Mouse (Mus musculus): ENCODE data around the gene 6430628N08Rik. TPM values are rescaled to one million over a fixed set of nuclear protein-coding genes. Genes with fewer than 3 reads are reported as not detected.

Gene 6430628N08Rik
- polyA plus RNA-seq (2015; fragmentation: Nextera tagmentation; extraction: Ambion mirVana), result not detected in 2 replicates

- DNase-seq, result no peak
- no peaks in the 10 kb centered on the region for H3K36me3 ChIP-seq (replicated peaks; ENCODE audit: insufficient read depth, low read length)
- whole genome bisulfite sequencing (ENCODE audit: insufficient replicate concordance), result 2% methylated on average over 28 of the region's 31 CpGs
- peaks cover 41% of the 10 kb centered on the region for H3K27me3 ChIP-seq (ENCODE audit: insufficient read depth, low read length)
- TF ChIP-seq EP300 (IDR thresholded peaks at IDR 0.05; ENCODE audit: low read depth) (no peak), CTCF (IDR thresholded peaks at IDR 0.05; ENCODE audit: low read depth) (no peak)
- H3K4me3 ChIP-seq (ENCODE audit: low read depth, low read length), result no peak within 1 kb of the TSS
- no peak within 1 kb of the TSS for H3K9ac ChIP-seq (replicated peaks)
- H3K9me3 ChIP-seq (ENCODE audit: low read length), result no peaks in the 10 kb centered on the region
- ATAC-seq, result no peak
- H3K4me1 ChIP-seq (ENCODE audit: insufficient read depth), result no peaks in the 10 kb centered on the region
- no peak within 1 kb of the TSS for H3K27ac ChIP-seq (ENCODE audit: low read depth)
- peak within 1 kb of the TSS; percentile 19; the same call in 1 of the 2 replicates for H3K4me2 ChIP-seq (ENCODE audit: low read depth, low read length)
Observed at GRCm38 (mm10) chr4:115890553-115890952, at the start of gene 6430628N08Rik. TSS of gene 6430628N08Rik (plus strand) at chr4:115890665.

GRCm38 (mm10) chr4:115840842-115841241 lies 49.6 kb upstream of the 6430628N08Rik start:
- H3K9ac ChIP-seq (replicated peaks), result 0 out of 2 replicates have a peak overlapping the region, but pooled peaks have one; percentile 23
- H3K27ac ChIP-seq (ENCODE audit: low read depth), result no peak overlapping the region
- H3K4me3 ChIP-seq (ENCODE audit: low read depth, low read length), result 0 out of 2 replicates have a peak overlapping the region, but pooled peaks have one; percentile 5
- H3K9me3 ChIP-seq (ENCODE audit: low read length), result no peaks in the 10 kb centered on the region
- H3K4me2 ChIP-seq (ENCODE audit: low read depth, low read length), result peak overlapping the region; percentile 86
- WGBS (ENCODE audit: insufficient replicate concordance), result 89% methylated on average over 4 of the region's 4 CpGs
- peaks cover 23% of the 10 kb centered on the region for H3K4me1 ChIP-seq (ENCODE audit: insufficient read depth)
- no peaks in the 10 kb centered on the region for H3K27me3 ChIP-seq (ENCODE audit: insufficient read depth, low read length)
- DNase-seq, result no peak
- TF ChIP-seq CTCF (IDR thresholded peaks at IDR 0.05; ENCODE audit: low read depth), result no peak
- TF ChIP-seq EP300 (IDR thresholded peaks at IDR 0.05; ENCODE audit: low read depth), result no peak
- H3K36me3 ChIP-seq (replicated peaks; ENCODE audit: insufficient read depth, low read length), result peaks cover 17% of the 10 kb centered on the region
- ATAC-seq, result no peak

GRCm38 (mm10) chr4:115846656-115847055 lies 43.8 kb upstream of the 6430628N08Rik start:
- Histone ChIP-seq H3K9ac (replicated peaks) (no peak overlapping the region), H3K27ac (ENCODE audit: low read depth) (peak overlapping the region; percentile 86), H3K4me2 (ENCODE audit: low read depth, low read length) (no peak overlapping the region), H3K36me3 (replicated peaks; ENCODE audit: insufficient read depth, low read length) (peaks cover 53% of the 10 kb centered on the region), H3K4me1 (ENCODE audit: insufficient read depth) (peaks cover 47% of the 10 kb centered on the region), H3K4me3 (ENCODE audit: low read depth, low read length) (no peak overlapping the region), H3K27me3 (ENCODE audit: insufficient read depth, low read length) (no peaks in the 10 kb centered on the region), H3K9me3 (ENCODE audit: low read length) (no peaks in the 10 kb centered on the region)
- DNase-seq (no peak), ATAC-seq (no peak)
- TF ChIP-seq CTCF (IDR thresholded peaks at IDR 0.05; ENCODE audit: low read depth) (no peak), EP300 (IDR thresholded peaks at IDR 0.05; ENCODE audit: low read depth) (no peak)
- WGBS (ENCODE audit: insufficient replicate concordance), result 71% methylated on average over 2 of the region's 2 CpGs

GRCm38 (mm10) chr4:115847377-115847776 lies 43.1 kb upstream of the 6430628N08Rik start:
- peaks cover 61% of the 10 kb centered on the region for H3K36me3 ChIP-seq (replicated peaks; ENCODE audit: insufficient read depth, low read length)
- H3K4me1 ChIP-seq (ENCODE audit: insufficient read depth), result peaks cover 47% of the 10 kb centered on the region
- no peak for DNase-seq
- no peaks in the 10 kb centered on the region for H3K9me3 ChIP-seq (ENCODE audit: low read length)
- peak; percentile 23; the same call in 1 of the 2 replicates for TF ChIP-seq CTCF (IDR thresholded peaks at IDR 0.05; ENCODE audit: low read depth)
- peak; percentile 40; the same call in 1 of the 2 replicates for TF ChIP-seq EP300 (IDR thresholded peaks at IDR 0.05; ENCODE audit: low read depth)
- no peak overlapping the region for H3K9ac ChIP-seq (replicated peaks)
- no peak overlapping the region for H3K4me3 ChIP-seq (ENCODE audit: low read depth, low read length)
- WGBS (ENCODE audit: insufficient replicate concordance), result 27% methylated on average over 5 of the region's 5 CpGs
- peak overlapping the region; percentile 86 for H3K27ac ChIP-seq (ENCODE audit: low read depth)
- peak overlapping the region; percentile 54 for H3K4me2 ChIP-seq (ENCODE audit: low read depth, low read length)
- peak; percentile 9; the same call in 1 of the 2 replicates for ATAC-seq
- no peaks in the 10 kb centered on the region for H3K27me3 ChIP-seq (ENCODE audit: insufficient read depth, low read length)

- Histone ChIP-seq H3K27ac (ENCODE audit: low read depth) (peak overlapping the region; percentile 86), H3K4me3 (ENCODE audit: low read depth, low read length) (no peak overlapping the region), H3K4me1 (ENCODE audit: insufficient read depth) (peaks cover 47% of the 10 kb centered on the region), H3K9me3 (ENCODE audit: low read length) (no peaks in the 10 kb centered on the region), H3K27me3 (ENCODE audit: insufficient read depth, low read length) (no peaks in the 10 kb centered on the region), H3K36me3 (replicated peaks; ENCODE audit: insufficient read depth, low read length) (peaks cover 67% of the 10 kb centered on the region), H3K9ac (replicated peaks) (0 out of 2 replicates have a peak overlapping the region, but pooled peaks have one; percentile 6), H3K4me2 (ENCODE audit: low read depth, low read length) (peak overlapping the region; percentile 54)
- TF ChIP-seq CTCF (IDR thresholded peaks at IDR 0.05; ENCODE audit: low read depth) (no peak), EP300 (IDR thresholded peaks at IDR 0.05; ENCODE audit: low read depth) (peak; percentile 23; the same call in 1 of the 2 replicates)
- 63% methylated on average over 1 of the region's 1 CpGs for WGBS (ENCODE audit: insufficient replicate concordance)
- ATAC-seq, result no peak
- no peak for DNase-seq
Observed at GRCm38 (mm10) chr4:115848083-115848482, 42.4 kb upstream of the 6430628N08Rik start.

- peak; percentile 98 for TF ChIP-seq EP300 (IDR thresholded peaks at IDR 0.05; ENCODE audit: low read depth)
- no peak for TF ChIP-seq CTCF (IDR thresholded peaks at IDR 0.05; ENCODE audit: low read depth)
- H3K36me3 ChIP-seq (replicated peaks; ENCODE audit: insufficient read depth, low read length), result peaks cover 70% of the 10 kb centered on the region
- peak overlapping the region; percentile 17 for H3K9ac ChIP-seq (replicated peaks)
- H3K27ac ChIP-seq (ENCODE audit: low read depth), result peak overlapping the region; percentile 86
- H3K4me2 ChIP-seq (ENCODE audit: low read depth, low read length), result peak overlapping the region; percentile 54
- no peaks in the 10 kb centered on the region for H3K27me3 ChIP-seq (ENCODE audit: insufficient read depth, low read length)
- peak; percentile 72 for DNase-seq
- H3K4me3 ChIP-seq (ENCODE audit: low read depth, low read length), result peak overlapping the region; percentile 5; the same call in 1 of the 2 replicates
- ATAC-seq, result peak; percentile 98
- 20% methylated on average over 8 of the region's 8 CpGs for WGBS (ENCODE audit: insufficient replicate concordance)
- H3K4me1 ChIP-seq (ENCODE audit: insufficient read depth), result peaks cover 47% of the 10 kb centered on the region
- no peaks in the 10 kb centered on the region for H3K9me3 ChIP-seq (ENCODE audit: low read length)
Observed at GRCm38 (mm10) chr4:115848990-115849677, 41.3 kb upstream of the 6430628N08Rik start.

Data from liver, postnatal 0 days (tissue).